Mouse (Mus musculus) frontal cortex, postnatal 25 days (tissue): ENCODE results near the gene Apobec4.

ENCODE experiments used
- DNase-seq, 2 experiments: peaks; one replicate each; pipeline ENCODE4 v3.0.0; 2022; ENCODE audit warnings: low spot score in 2 of 2

Apobec4 gene

GRCm38 (mm10) chr1:152804907-152805306, 54.6 kb downstream of the Apobec4 start:
- no peak for DNase-seq
